In genomic region chr2:78159877-78160485, GRCm38 (mm10) we compare ENCODE assay signal across 9 mouse cellular contexts.
DNase-seq lines count a peak whose midpoint lies in the region; ATAC-seq and TF ChIP-seq lines count a peak whose summit lies in the region.
"Had no signal": no experiment of that assay in that cellular context is flagged by ENCODE, and none has a peak within 500 bp of the region (broad histone marks: within the 10 kb centered on the region; RNA-seq: fewer than 3 reads in every experiment).

No protein-coding gene starts in this region.

- DNase-seq in kidney, postnatal 0 days (ENCODE audit: low spot score): peak; percentile 67
- no peak for DNase-seq in kidney, adult 8-10 months
- peak; percentile 79 for DNase-seq in cerebellum, adult 9-11 months
- DNase-seq in midbrain, embryonic 14.5 days: peak; percentile 76
- no peak for DNase-seq in T-cell, adult 2 months (ENCODE audit: low spot score)

- H3K4me2 ChIP-seq in kidney, postnatal 0 days (ENCODE audit: low read length): no peak overlapping the region
- H3K4me2 ChIP-seq in intestine, embryonic 16.5 days (ENCODE audit: low read depth, low read length): no peak overlapping the region
- H3K4me2 ChIP-seq in midbrain, embryonic 14.5 days (ENCODE audit: low read length): no peak overlapping the region
- no peak overlapping the region for H3K4me2 ChIP-seq in kidney, embryonic 14.5 days (replicated peaks; ENCODE audit: low read depth, low read length)
- H3K4me2 ChIP-seq: embryonic facial prominence, embryonic 15.5 days had no signal

- no peaks in the 10 kb centered on the region for H3K4me1 ChIP-seq in kidney, postnatal 0 days (replicated peaks; ENCODE audit: insufficient read depth, low read length)
- no peaks in the 10 kb centered on the region for H3K4me1 ChIP-seq in intestine, embryonic 16.5 days (ENCODE audit: control insufficient read depth, insufficient read depth, low read length)
- H3K4me1 ChIP-seq in midbrain, embryonic 14.5 days (ENCODE audit: control insufficient read depth, insufficient read depth, low read length): 0 out of 2 replicates have a peak, but pooled peaks cover 7% of the 10 kb centered on the region
- no peaks in the 10 kb centered on the region for H3K4me1 ChIP-seq in kidney, embryonic 14.5 days (ENCODE audit: control insufficient read depth, insufficient read depth, low read length)

- H3K9ac ChIP-seq in kidney, postnatal 0 days (ENCODE audit: low read depth, low read length): no peak overlapping the region
- no peak overlapping the region for H3K9ac ChIP-seq in intestine, embryonic 16.5 days (ENCODE audit: low read depth, low read length)
- no peak overlapping the region for H3K9ac ChIP-seq in midbrain, embryonic 14.5 days (replicated peaks; ENCODE audit: low read length)
- no peak overlapping the region for H3K9ac ChIP-seq in kidney, embryonic 14.5 days (ENCODE audit: low read depth, low read length)
- H3K9ac ChIP-seq: embryonic facial prominence, embryonic 15.5 days had no signal

- no peaks in the 10 kb centered on the region for H3K36me3 ChIP-seq in kidney, postnatal 0 days (ENCODE audit: insufficient read depth, low read length)
- H3K36me3 ChIP-seq in intestine, embryonic 16.5 days (ENCODE audit: control insufficient read depth, insufficient read depth, low read length): no peaks in the 10 kb centered on the region
- H3K36me3 ChIP-seq in midbrain, embryonic 14.5 days (ENCODE audit: control insufficient read depth, insufficient read depth, low read length): no peaks in the 10 kb centered on the region
- no peaks in the 10 kb centered on the region for H3K36me3 ChIP-seq in kidney, embryonic 14.5 days (ENCODE audit: control insufficient read depth, insufficient read depth, low read length)
- H3K36me3 ChIP-seq: embryonic facial prominence, embryonic 15.5 days had no signal

- no peak for ATAC-seq in kidney, postnatal 0 days (replicated peaks; ENCODE audit: low FRiP score, low read depth)
- ATAC-seq in intestine, embryonic 16.5 days: peak; percentile 69
- peak; percentile 88 for ATAC-seq in midbrain, embryonic 14.5 days (ENCODE audit: low FRiP score, low TSS enrichment)
- ATAC-seq in kidney, embryonic 14.5 days (ENCODE audit: low FRiP score, low TSS enrichment): no peak
- no peak for ATAC-seq in CD4-positive, CD25-positive, alpha-beta regulatory T cell, adult 4 months

- WGBS in kidney, postnatal 0 days: 70% methylated on average over 3 of the region's 3 CpGs
- 68% methylated on average over 3 of the region's 3 CpGs for WGBS in intestine, embryonic 16.5 days
- WGBS in midbrain, embryonic 14.5 days: 76% methylated on average over 3 of the region's 3 CpGs
- 69% methylated on average over 3 of the region's 3 CpGs for WGBS in kidney, embryonic 14.5 days

- 0 out of 2 replicates have a peak overlapping the region, but pooled peaks have one; percentile 2 for H3K27ac ChIP-seq in kidney, postnatal 0 days
- 0 out of 2 replicates have a peak overlapping the region, but pooled peaks have one; percentile 28 for H3K27ac ChIP-seq in intestine, embryonic 16.5 days (ENCODE audit: low read length)
- peak overlapping the region; percentile 41; the same call in 1 of the 2 replicates for H3K27ac ChIP-seq in midbrain, embryonic 14.5 days (replicated peaks; ENCODE audit: low read depth, low read length)
- no peak overlapping the region for H3K27ac ChIP-seq in kidney, embryonic 14.5 days (ENCODE audit: low read depth, low read length)
- H3K27ac ChIP-seq: embryonic facial prominence, embryonic 15.5 days had no signal

- no peak for TF ChIP-seq CTCF in kidney, postnatal 0 days (IDR thresholded peaks at IDR 0.05; ENCODE audit: low read depth)

- no peak overlapping the region for H3K4me3 ChIP-seq in kidney, postnatal 0 days (replicated peaks; ENCODE audit: low read depth, low read length)
- no peak overlapping the region for H3K4me3 ChIP-seq in intestine, embryonic 16.5 days (ENCODE audit: low read length)
- H3K4me3 ChIP-seq in midbrain, embryonic 14.5 days (replicated peaks; ENCODE audit: low read depth, low read length): no peak overlapping the region
- no peak overlapping the region for H3K4me3 ChIP-seq in kidney, embryonic 14.5 days (ENCODE audit: low read length)
- H3K4me3 ChIP-seq: embryonic facial prominence, embryonic 15.5 days had no signal

- no peaks in the 10 kb centered on the region for H3K9me3 ChIP-seq in kidney, postnatal 0 days (replicated peaks; ENCODE audit: low read length)
- H3K9me3 ChIP-seq in intestine, embryonic 16.5 days (ENCODE audit: control insufficient read depth, low read length): no peaks in the 10 kb centered on the region
- no peaks in the 10 kb centered on the region for H3K9me3 ChIP-seq in midbrain, embryonic 14.5 days (ENCODE audit: control insufficient read depth, low read length)
- no peaks in the 10 kb centered on the region for H3K9me3 ChIP-seq in kidney, embryonic 14.5 days (ENCODE audit: control insufficient read depth, low read length)
- H3K9me3 ChIP-seq: embryonic facial prominence, embryonic 15.5 days had no signal

- no peaks in the 10 kb centered on the region for H3K27me3 ChIP-seq in kidney, postnatal 0 days (ENCODE audit: insufficient read depth, low read length)
- no peaks in the 10 kb centered on the region for H3K27me3 ChIP-seq in intestine, embryonic 16.5 days (replicated peaks; ENCODE audit: control insufficient read depth, insufficient read depth, low read length)
- H3K27me3 ChIP-seq in midbrain, embryonic 14.5 days (ENCODE audit: control insufficient read depth, insufficient read depth, low read length): no peaks in the 10 kb centered on the region
- H3K27me3 ChIP-seq in kidney, embryonic 14.5 days (ENCODE audit: control insufficient read depth, insufficient read depth, low read length): no peaks in the 10 kb centered on the region
- H3K27me3 ChIP-seq: embryonic facial prominence, embryonic 15.5 days had no signal

Comparison
In these comparisons a context has a peak if more than half of its experiments do, and no peak if none do; other contexts are left out.
1. DNase-seq: peak in kidney, postnatal 0 days (single experiment), cerebellum, adult 9-11 months (single experiment) and midbrain, embryonic 14.5 days (single experiment); none in kidney, adult 8-10 months (0 of 2) and T-cell, adult 2 months (single experiment).
2. ATAC-seq: peak in intestine, embryonic 16.5 days (single experiment) and midbrain, embryonic 14.5 days (single experiment); none in kidney, postnatal 0 days (single experiment), kidney, embryonic 14.5 days (single experiment) and CD4-positive, CD25-positive, alpha-beta regulatory T cell, adult 4 months (single experiment).